Mouse (Mus musculus) neutrophil, adult 59 days (primary cell): ENCODE data around the gene Zc3h18. TPM values are rescaled to one million over a fixed set of nuclear protein-coding genes. Genes with fewer than 3 reads are reported as not detected.

Experiments
- total RNA-seq, 2 experiments: library from RNA; stranded (reverse); gene quantifications; 1 replicate in 1 of 2; 2 replicates in 1 of 2; pipeline ENCODE4 v1.2.4; 2023

Zc3h18 gene
- total RNA-seq, result 10 to 100 TPM; 48.2 to 51.7 TPM

GRCm38 (mm10) chr8:122376365-122377231, at the start of gene Zc3h18:
Gene Zc3h18 (plus strand): TSS chr8:122376609.

DNA sequence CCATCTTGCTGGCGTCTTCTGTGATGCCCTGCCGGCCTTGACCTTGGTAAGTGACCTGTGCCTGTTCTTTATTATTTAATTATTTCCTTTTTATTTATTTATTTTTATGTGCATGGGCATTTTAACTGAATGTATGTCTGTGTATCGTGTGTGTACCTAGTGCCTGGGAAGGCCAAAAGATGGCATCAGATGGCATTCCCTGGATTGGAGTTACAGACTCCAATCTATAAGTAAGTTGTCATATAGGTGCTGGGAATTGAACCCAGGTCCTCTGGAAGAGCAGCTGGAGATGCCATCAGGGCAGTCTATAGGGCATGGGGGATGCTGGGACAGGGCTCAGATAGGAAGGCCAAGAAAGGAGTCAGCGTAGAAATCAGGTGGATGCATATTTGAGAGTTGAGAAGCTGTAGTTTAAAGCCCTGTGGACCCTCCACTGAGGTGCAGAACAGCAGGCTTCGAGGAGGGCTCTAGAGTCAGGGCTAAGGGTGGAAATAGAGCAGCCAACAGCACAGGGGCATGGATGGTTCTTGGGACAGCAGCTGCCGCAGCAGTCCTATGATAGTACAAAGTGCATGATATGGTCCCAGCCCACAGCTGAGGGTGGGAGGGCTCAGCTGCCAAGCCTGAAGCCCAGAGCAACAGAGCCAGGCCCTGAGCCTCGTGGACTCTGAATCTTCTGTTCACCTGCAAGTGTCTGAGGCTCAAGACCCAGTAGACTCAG, 15.6 kb upstream of the Zc3h18 start, which contains the start of gene Trhr2:
Gene Trhr2, minus strand, starts transcription at position 51 of the 721 bp plus-strand sequence.

DNA sequence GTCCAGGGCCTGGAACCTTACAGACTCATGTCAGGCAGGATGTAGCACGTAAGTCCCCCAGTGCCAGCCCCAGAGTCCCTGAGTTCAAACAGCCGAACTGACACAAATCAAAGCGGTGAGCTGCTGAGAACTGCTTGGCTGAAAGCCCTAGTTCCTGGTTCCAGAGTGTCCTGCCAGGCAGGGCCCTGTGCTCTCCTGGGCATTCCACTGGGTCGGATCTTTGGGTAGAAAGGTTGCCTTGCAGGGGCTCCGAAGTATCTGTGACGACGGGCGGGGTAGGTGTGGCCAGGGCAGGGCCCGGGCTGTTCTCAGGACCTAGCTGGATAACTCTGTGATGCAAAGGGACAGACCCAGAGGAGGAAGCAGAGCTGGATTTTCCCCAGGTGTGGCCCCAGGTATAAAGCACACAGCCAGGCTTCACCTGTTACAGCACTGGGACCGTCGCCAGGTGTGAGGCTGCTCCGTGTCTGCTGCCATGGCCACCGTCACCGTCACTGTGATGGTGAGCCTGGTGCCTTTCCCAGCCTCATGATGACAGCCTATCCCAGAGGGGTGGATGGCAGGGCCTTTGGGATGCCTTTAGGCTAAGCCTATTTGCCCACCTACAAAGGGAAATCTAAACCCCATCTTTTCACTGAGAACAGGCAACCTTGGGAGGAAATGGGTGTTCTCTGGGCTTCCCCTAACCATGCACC, 45.1 kb downstream of the Zc3h18 start, which contains the start of gene Il17c:
Gene Il17c, plus strand, starts transcription at position 645 of the 695 bp plus-strand sequence.

DNA sequence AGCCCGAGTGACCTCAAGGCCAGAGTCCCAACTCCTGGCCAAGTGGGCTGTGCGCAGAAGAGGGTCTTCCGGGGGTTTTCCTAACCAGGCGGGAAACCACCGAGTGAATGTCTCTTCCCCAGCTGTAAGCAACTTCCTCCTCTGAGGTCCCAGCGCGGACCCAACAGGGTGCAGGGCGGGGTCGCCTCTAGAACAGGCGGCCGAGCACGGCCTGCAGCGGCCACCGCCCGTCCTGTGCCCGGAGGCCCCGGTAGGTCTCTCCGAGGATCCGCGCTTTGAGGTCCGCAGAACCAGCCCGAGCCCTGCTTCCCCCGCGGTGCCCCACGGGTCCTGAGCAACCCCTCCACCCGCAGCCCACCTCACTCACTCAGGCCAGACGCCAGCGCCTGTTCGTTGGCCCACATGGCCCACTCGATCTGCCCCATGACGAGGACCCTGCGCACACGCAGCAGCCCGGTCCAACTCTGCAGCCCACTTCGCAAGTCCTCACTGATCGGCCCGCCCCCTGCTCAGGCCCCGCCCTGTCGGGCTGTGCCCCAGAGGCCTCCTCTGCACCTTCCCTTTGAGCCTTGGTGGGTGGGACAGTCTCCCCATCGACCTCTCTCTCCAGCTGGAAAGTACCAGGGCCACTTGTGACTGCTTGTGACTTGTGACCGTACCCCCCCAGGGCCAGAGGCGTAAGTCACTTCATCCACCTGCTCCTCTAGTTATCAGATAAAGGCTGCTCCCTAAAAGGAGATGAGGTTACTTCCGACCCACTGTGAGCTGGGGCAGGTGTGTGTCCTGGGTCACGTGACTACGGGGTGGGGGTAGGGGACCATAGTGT, 56.2 kb downstream of the Zc3h18 start, which contains the start of gene Cyba:
Gene Cyba, minus strand, starts transcription at position 488 of the 826 bp plus-strand sequence.

DNA sequence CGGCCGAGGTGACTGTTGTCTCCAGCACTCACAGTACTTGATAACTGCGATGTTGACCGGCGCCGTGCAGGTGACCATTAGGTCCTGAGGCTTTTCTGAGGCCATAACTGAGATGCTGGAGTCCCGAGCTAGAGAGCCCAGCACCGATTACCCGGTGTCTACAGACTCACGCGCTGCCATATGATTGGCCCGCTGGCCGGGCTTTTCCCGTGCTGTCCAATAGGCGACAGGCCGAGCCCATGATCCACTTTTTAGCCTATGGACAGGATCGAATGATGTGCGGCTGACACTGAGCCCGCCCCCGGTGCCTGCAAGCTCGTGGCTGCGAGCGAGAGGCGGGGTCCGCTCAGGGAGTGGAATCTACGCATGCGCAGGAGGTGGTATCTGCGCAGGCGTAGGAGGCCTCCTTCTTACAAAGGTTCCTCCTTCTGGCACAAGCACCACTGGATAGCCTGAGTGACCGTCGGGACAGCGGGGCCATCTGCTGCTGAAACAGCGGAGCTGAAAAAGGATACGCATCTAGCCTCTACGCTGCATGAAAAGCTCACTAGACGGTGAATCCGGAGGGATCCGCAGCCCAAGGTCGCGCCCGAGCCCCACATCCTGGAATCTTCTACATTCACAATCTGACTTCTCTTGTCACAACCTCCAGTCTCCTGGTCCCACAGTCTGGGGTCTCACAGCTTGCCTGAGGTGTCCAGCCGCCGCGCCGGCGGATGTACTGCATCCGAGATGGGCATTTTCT, 67.0 kb downstream of the Zc3h18 start, which contains the start of gene Mvd:
Gene Mvd, minus strand, starts transcription at position 161 of the 745 bp plus-strand sequence.

DNA sequence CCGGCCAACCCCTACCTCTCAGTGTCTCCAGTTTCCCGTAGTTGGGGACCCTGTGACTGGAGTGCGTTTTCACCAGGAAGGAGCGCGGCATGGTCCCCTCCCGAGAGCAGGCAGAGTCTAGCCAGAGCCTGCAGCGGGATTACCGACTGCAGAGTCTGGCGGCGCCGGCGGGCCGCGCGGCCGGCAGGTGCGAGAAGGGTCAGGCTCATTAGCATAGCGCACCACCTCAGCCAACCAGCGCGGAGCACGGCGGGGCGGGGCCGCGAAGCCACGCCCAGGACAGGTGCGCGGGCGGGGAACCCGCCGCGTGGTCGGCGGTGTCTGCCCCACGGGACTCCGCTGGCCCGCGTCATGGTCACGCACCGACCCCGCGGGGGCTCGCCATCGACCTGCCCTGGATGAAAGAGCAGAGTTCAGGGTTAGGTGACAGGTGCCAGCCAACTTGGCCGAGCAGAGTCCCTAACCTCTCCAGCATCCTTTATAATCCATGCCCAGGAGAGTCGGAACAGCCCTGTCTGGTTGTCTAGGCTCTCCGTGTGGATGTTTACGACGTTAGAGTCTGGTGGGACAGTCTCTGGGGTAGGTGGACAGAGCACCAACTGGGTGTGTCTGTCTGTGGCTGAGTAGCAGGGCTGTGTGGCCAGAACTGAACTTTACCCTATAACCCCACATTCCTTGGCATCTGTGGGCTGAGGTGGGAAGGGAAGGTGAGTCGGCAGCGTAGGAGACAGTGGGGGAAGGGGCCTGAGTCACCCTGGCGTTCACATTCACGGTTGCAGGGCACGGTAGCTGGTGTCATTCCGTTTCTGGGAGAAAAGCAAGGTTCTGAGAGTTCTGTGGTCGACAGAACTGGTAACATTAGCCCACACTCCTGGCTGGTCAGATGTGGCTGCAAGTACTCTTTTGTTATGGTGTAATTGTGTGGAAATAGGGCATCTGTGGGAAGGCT, 84.4 kb downstream of the Zc3h18 start, which contains the start of gene Snai3:
Gene Snai3, minus strand, starts transcription at position 210 of the 949 bp plus-strand sequence.

Other genes starting within 250 kb of the Zc3h18 start
- 10 to 100 TPM; 17.8 to 25.9 TPM for gene Zfpm1, start 94.5 kb upstream of the Zc3h18 start, total RNA-seq
- gene Trhr2, start 15.9 kb upstream of the Zc3h18 start, total RNA-seq, result not detected
- gene Il17c, start 45.4 kb downstream of the Zc3h18 start, total RNA-seq, result under 1 TPM in 1 of 2 experiments, not detected in 1; 0.53 TPM
- gene Cyba, start 56.3 kb downstream of the Zc3h18 start, total RNA-seq, result 100 to 1,000 TPM; 806 to 827 TPM
- 10 to 100 TPM in 1 of 2 experiments, 1 to 10 TPM in 1; 7.3 to 10.1 TPM for gene Mvd, start 66.8 kb downstream of the Zc3h18 start, total RNA-seq
- gene Snai3, start 84.1 kb downstream of the Zc3h18 start, total RNA-seq, result not detected
- 10 to 100 TPM; 45.1 to 55.0 TPM for gene Rnf166, start 99.5 kb downstream of the Zc3h18 start, total RNA-seq
- gene Ctu2, start 99.5 kb downstream of the Zc3h18 start, total RNA-seq, result 10 to 100 TPM; 12.7 to 15.7 TPM
- 10 to 100 TPM; 40.1 to 60.0 TPM for gene Piezo1, start 174.7 kb downstream of the Zc3h18 start, total RNA-seq
- 10 to 100 TPM; 50.8 to 55.3 TPM for gene Cdt1, start 191.4 kb downstream of the Zc3h18 start, total RNA-seq
- 100 to 1,000 TPM; 144 to 180 TPM for gene Aprt, start 200.3 kb downstream of the Zc3h18 start, total RNA-seq
- gene Galns, start 234.9 kb downstream of the Zc3h18 start, total RNA-seq, result 10 to 100 TPM; 78.3 to 78.7 TPM
- 10 to 100 TPM; 39.5 to 48.7 TPM for gene Trappc2l, start 235.0 kb downstream of the Zc3h18 start, total RNA-seq
- gene Pabpn1l, start 246.1 kb downstream of the Zc3h18 start, total RNA-seq, result not detected